Mouse (Mus musculus): ENCODE data around the gene Mrc1.

DNA sequence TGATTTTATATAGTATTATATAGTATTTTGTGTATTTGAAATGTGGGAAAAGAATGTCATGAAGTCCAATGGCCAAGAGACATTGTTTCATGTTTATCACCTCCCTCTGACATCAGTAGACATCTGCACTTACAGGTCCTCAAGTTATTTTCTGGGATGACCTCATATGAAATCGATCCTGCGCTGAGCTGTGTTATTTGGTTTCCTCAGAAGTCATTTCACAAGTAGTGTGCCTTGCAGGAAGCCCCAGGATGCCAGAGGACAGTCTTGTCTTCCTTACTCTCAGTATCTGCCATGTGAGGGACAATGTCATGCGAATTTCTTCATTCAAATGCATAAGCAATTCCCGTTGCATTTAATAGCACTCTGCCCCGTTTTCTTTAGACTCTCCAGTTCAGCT is 46.6 kb downstream of the Mrc1 start:
- no peak for TF ChIP-seq CTCF (IDR thresholded peaks at IDR 0.05; ENCODE audit: extremely low read depth, insufficient read length, insufficient replicate concordance, low read depth, low read length)
- no peak for TF ChIP-seq POLR2A (IDR thresholded peaks at IDR 0.05; ENCODE audit: low read depth, low read length)

Data from small intestine, adult 2 months (tissue).